Mouse (Mus musculus) NIH3T3 (cell line): ENCODE measurements at regions not wholly inside any gene's neighbourhood (a gene's known extent, or its start where the extent isn't known, plus 50 kb on each side); places are given as distances from the start of the nearest gene placed in this dataset.

ENCODE experiments used
- DNase-seq: peaks from one replicate; pipeline ENCODE4 v3.0.0-alpha.2; 2012; ENCODE audit warnings: low read depth

GRCm38 (mm10) chr10:44728963-44729362 is 200.7 kb upstream of the Prdm1 start:
- no peak for DNase-seq

GRCm38 (mm10) chr10:44724575-44724974 is 196.3 kb upstream of the Prdm1 start:
- no peak for DNase-seq

GRCm38 (mm10) chr10:44723845-44724244 is 195.5 kb upstream of the Prdm1 start:
- DNase-seq: no peak

GRCm38 (mm10) chr10:44723321-44723720 is 195.0 kb upstream of the Prdm1 start:
- DNase-seq: no peak

GRCm38 (mm10) chr10:44721670-44722069 is 193.4 kb upstream of the Prdm1 start:
- DNase-seq: no peak

GRCm38 (mm10) chr10:44716612-44717011 is 188.3 kb upstream of the Prdm1 start:
- no peak for DNase-seq

- no peak for DNase-seq
Measured at GRCm38 (mm10) chr10:44715902-44716301, 187.6 kb upstream of the Prdm1 start.

- no peak for DNase-seq
Measured at GRCm38 (mm10) chr10:44708830-44709229, 180.5 kb upstream of the Prdm1 start.

DNA sequence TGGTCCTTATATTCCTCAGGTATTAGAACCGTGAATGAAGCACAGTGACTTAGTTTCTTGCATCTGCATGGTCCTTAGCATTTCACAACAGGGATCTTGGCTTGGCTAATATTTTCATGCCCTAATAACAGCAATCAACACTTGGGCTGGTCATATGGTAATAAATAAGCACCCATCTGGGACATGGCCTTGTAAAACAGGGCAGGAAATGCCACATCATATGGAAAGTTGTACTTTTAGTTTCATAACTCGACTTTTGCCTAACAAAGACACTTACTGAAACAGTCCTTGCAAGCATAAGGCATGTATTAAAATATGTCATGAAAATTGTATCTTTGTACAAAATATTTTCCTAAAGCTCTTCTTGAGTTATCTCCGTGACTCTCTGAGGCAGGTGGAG is 175.8 kb upstream of the Prdm1 start:
- no peak for DNase-seq

- DNase-seq: peak; percentile 38
Measured at GRCm38 (mm10) chr10:44702108-44702507, 173.8 kb upstream of the Prdm1 start.

- no peak for DNase-seq
Measured at GRCm38 (mm10) chr10:44699988-44700537, 171.8 kb upstream of the Prdm1 start.

DNA sequence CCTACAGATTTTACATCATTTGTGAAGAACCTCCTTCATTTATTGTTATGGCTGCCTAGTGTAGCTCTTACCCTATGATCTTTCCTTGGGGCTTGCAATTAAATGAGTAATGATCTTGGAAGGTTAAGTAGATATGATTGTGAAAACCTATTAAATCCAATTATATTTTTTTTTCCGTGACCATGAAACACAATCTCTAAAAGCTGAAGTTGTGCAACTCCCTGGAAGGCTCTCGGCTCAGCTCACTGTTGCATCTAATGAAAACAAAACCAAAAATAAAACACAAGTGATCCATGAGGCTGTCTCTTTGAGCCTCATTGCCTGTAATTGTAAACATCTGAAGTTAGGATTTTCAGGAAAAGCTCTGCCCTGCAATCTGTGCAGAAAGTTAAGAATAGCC is 169.7 kb upstream of the Prdm1 start:
- DNase-seq: peak; percentile 45

DNA sequence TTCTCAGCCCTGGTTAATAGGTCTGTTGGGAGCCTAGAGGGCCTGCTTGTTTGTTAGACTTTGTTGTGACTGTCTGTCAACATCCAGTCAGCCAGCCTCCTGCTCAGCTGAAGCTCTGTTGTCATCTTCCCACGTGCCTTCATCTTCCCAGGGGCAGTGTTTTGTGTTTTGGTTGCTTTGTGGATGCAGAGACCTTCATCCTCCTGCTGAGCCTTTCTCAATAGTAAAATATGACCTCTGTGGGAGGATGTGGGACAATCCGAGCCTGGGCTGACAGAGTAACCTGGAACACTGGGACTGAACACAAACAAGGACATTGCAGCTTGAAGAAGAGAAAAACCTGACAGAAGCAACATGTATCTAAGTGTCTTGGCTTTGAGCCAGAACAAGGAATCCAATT is 168.7 kb upstream of the Prdm1 start:
- DNase-seq: no peak

- peak; percentile 11 for DNase-seq
Measured at GRCm38 (mm10) chr10:44691590-44692327, 163.5 kb upstream of the Prdm1 start.

DNA sequence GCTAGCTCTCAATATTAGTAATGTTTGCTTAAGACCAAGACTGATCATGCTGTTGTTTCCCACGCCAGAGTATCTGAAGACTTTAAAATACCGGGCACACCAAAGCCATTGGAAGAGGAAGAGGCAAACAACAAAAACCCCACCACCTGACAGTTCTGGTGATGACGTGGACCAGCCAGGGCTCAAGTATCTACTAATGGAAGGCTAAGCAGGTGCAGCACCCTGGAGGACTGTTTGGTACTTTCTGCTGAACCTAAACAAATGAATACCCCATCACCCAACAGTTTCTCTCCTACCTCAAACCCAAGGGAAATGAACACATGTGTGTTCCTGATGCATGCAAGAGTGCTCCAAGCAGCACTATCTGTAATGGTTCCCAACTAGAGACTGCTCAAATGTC is 160.3 kb upstream of the Prdm1 start:
- no peak for DNase-seq

- no peak for DNase-seq
Measured at GRCm38 (mm10) chr10:44686055-44686454, 157.8 kb upstream of the Prdm1 start.

DNA sequence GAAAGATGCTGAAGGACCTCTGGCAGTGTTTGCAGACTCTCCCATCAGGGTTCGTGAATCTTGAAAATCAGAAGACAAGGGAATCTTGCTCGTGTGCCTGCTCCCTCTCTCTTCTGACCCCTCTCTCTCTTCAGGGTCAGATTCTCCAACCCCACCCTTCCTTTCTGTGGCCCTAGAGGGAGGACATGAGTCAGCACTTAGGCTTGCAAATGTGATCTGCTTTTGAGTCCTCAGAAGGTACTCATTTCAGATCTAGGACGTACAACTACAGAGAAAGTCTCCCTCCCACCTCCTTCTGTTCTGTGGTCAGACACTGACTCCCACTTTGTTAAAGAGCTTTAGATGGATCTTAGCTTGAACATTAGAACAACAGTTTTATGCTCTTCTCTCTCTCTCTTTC is 156.9 kb upstream of the Prdm1 start:
- no peak for DNase-seq

- no peak for DNase-seq
Measured at GRCm38 (mm10) chr10:44676506-44676905, 148.2 kb upstream of the Prdm1 start.

GRCm38 (mm10) chr10:44665509-44666144 is 137.3 kb upstream of the Prdm1 start:
- DNase-seq: no peak

GRCm38 (mm10) chr10:44659499-44659898 is 131.2 kb upstream of the Prdm1 start:
- DNase-seq: no peak

DNA sequence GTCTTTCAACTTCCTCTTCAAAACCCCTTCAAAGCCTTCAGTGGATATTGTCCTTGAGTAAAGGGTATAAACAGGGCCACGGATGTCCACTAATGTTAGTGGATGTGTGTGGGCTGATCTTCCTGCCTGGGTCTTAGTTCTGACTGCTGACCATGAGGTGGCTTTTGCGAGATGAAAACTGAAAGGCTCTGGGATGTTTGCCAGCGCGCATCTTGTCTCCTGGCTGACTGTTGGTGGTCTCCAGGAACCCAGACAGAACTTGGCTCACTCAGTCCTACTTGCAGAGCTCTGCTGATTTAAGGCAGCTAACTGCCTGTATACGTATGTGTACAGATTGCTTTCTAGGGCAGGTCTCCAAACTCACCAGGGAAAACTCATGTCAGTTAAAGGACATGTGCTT is 125.5 kb upstream of the Prdm1 start:
- peak; percentile 4 for DNase-seq

GRCm38 (mm10) chr10:44647021-44647420 is 118.7 kb upstream of the Prdm1 start:
- no peak for DNase-seq

- no peak for DNase-seq
Measured at GRCm38 (mm10) chr10:44646615-44647014, 118.3 kb upstream of the Prdm1 start.

GRCm38 (mm10) chr10:44641616-44642015 is 113.3 kb upstream of the Prdm1 start:
- no peak for DNase-seq
